Mouse (Mus musculus): ENCODE measurements around the gene Gm7861. TPM values are rescaled to one million over a fixed set of nuclear protein-coding genes. Genes with fewer than 3 reads are reported as not detected.
"Not testable (repeated sequence)": the region's sequence is repeated elsewhere in the genome, so short reads cannot be mapped to it uniquely, and the experiment has no call there.

The Gm7861 gene
- not detected in 2 replicates for polyA plus RNA-seq (2014; fragmentation: Nextera tagmentation; extraction: Ambion mirVana)

GRCm38 (mm10) chr8:21594408-21594807 lies at the start of gene Gm7861:
Gene Gm7861, minus strand, starts transcription at chr8:21594508.
- not testable (repeated sequence) for H3K4me3 ChIP-seq (ENCODE audit: low read depth, low read length); H3K4me1 ChIP-seq (ENCODE audit: control insufficient read depth, insufficient read depth, low read length); H3K4me2 ChIP-seq; H3K9ac ChIP-seq (ENCODE audit: low read length); H3K36me3 ChIP-seq (ENCODE audit: control insufficient read depth, insufficient read depth, low read length); H3K27ac ChIP-seq (ENCODE audit: low read depth, low read length); H3K27me3 ChIP-seq (ENCODE audit: control insufficient read depth, insufficient read depth, low read length); DNase-seq (ENCODE audit: low spot score, missing footprints); H3K9me3 ChIP-seq (ENCODE audit: control insufficient read depth, low read length); ATAC-seq (ENCODE audit: low FRiP score)
- no CpG with 5 or more reads among the region's 1 CpGs for WGBS

- not testable (repeated sequence) for H3K9ac ChIP-seq (ENCODE audit: low read length); H3K9me3 ChIP-seq (ENCODE audit: control insufficient read depth, low read length); H3K4me2 ChIP-seq; H3K27me3 ChIP-seq (ENCODE audit: control insufficient read depth, insufficient read depth, low read length); ATAC-seq (ENCODE audit: low FRiP score); H3K36me3 ChIP-seq (ENCODE audit: control insufficient read depth, insufficient read depth, low read length); H3K4me1 ChIP-seq (ENCODE audit: control insufficient read depth, insufficient read depth, low read length); H3K4me3 ChIP-seq (ENCODE audit: low read depth, low read length); DNase-seq (ENCODE audit: low spot score, missing footprints); H3K27ac ChIP-seq (ENCODE audit: low read depth, low read length)
- no CpG with 5 or more reads among the region's 1 CpGs for WGBS
Measured at GRCm38 (mm10) chr8:21617883-21618282, 23.6 kb upstream of the Gm7861 start, which contains the start of gene Defa26. Gene Defa26, plus strand, starts transcription at chr8:21618183.

GRCm38 (mm10) chr8:21582706-21583105 lies 11.6 kb downstream of the Gm7861 start, which contains the start of gene Defa28:
Gene Defa28, plus strand, starts transcription at chr8:21583006.
- no CpG with 5 or more reads among the region's 1 CpGs for WGBS
- ATAC-seq (ENCODE audit: low FRiP score); DNase-seq (ENCODE audit: low spot score, missing footprints); H3K4me3 ChIP-seq (ENCODE audit: low read depth, low read length); H3K4me1 ChIP-seq (ENCODE audit: control insufficient read depth, insufficient read depth, low read length); H3K27me3 ChIP-seq (ENCODE audit: control insufficient read depth, insufficient read depth, low read length); H3K36me3 ChIP-seq (ENCODE audit: control insufficient read depth, insufficient read depth, low read length); H3K4me2 ChIP-seq; H3K9ac ChIP-seq (ENCODE audit: low read length); H3K9me3 ChIP-seq (ENCODE audit: control insufficient read depth, low read length); H3K27ac ChIP-seq (ENCODE audit: low read depth, low read length): not testable (repeated sequence)

GRCm38 (mm10) chr8:21565086-21565485 lies 29.2 kb downstream of the Gm7861 start, which contains the start of gene Defa37:
Gene Defa37, plus strand, starts transcription at chr8:21565386.
- H3K4me1 ChIP-seq (ENCODE audit: control insufficient read depth, insufficient read depth, low read length); H3K27ac ChIP-seq (ENCODE audit: low read depth, low read length); H3K9me3 ChIP-seq (ENCODE audit: control insufficient read depth, low read length); H3K4me3 ChIP-seq (ENCODE audit: low read depth, low read length); ATAC-seq (ENCODE audit: low FRiP score); DNase-seq (ENCODE audit: low spot score, missing footprints); H3K9ac ChIP-seq (ENCODE audit: low read length); H3K4me2 ChIP-seq; H3K27me3 ChIP-seq (ENCODE audit: control insufficient read depth, insufficient read depth, low read length); H3K36me3 ChIP-seq (ENCODE audit: control insufficient read depth, insufficient read depth, low read length): not testable (repeated sequence)
- no CpG with 5 or more reads among the region's 1 CpGs for WGBS

Other genes with a start within 250 kb of the Gm7861 start
- gene Defa2, start 216.0 kb downstream of the Gm7861 start, polyA plus RNA-seq (2014; fragmentation: Nextera tagmentation; extraction: Ambion mirVana) = not detected in 2 replicates
- gene Defa33, start 202.7 kb downstream of the Gm7861 start, polyA plus RNA-seq (2014; fragmentation: Nextera tagmentation; extraction: Ambion mirVana) = not detected in 2 replicates
- gene Defa36, start 167.1 kb downstream of the Gm7861 start, polyA plus RNA-seq (2014; fragmentation: Nextera tagmentation; extraction: Ambion mirVana) = not detected in 2 replicates
- gene Gm7849, start 137.9 kb downstream of the Gm7861 start, polyA plus RNA-seq (2014; fragmentation: Nextera tagmentation; extraction: Ambion mirVana) = not detected in 2 replicates
- not detected in 2 replicates for gene Defa20, start 85.2 kb downstream of the Gm7861 start, polyA plus RNA-seq (2014; fragmentation: Nextera tagmentation; extraction: Ambion mirVana)
- gene Defa32, start 65.5 kb downstream of the Gm7861 start, polyA plus RNA-seq (2014; fragmentation: Nextera tagmentation; extraction: Ambion mirVana) = not detected in 2 replicates
- gene Defa37, start 29.1 kb downstream of the Gm7861 start, polyA plus RNA-seq (2014; fragmentation: Nextera tagmentation; extraction: Ambion mirVana) = not detected in 2 replicates
- not detected in 2 replicates for gene Defa28, start 11.5 kb downstream of the Gm7861 start, polyA plus RNA-seq (2014; fragmentation: Nextera tagmentation; extraction: Ambion mirVana)
- gene Defa26, start 23.7 kb upstream of the Gm7861 start, polyA plus RNA-seq (2014; fragmentation: Nextera tagmentation; extraction: Ambion mirVana) = not detected in 2 replicates
- not detected in 2 replicates for gene Defa17, start 61.3 kb upstream of the Gm7861 start, polyA plus RNA-seq (2014; fragmentation: Nextera tagmentation; extraction: Ambion mirVana)
- gene Defa34, start 71.3 kb upstream of the Gm7861 start, polyA plus RNA-seq (2014; fragmentation: Nextera tagmentation; extraction: Ambion mirVana) = not detected in 2 replicates
- not detected in 2 replicates for gene AY761184, start 109.1 kb upstream of the Gm7861 start, polyA plus RNA-seq (2014; fragmentation: Nextera tagmentation; extraction: Ambion mirVana)
- gene Defa24, start 140.0 kb upstream of the Gm7861 start, polyA plus RNA-seq (2014; fragmentation: Nextera tagmentation; extraction: Ambion mirVana) = not detected in 2 replicates
- gene Defb50, start 229.0 kb upstream of the Gm7861 start, polyA plus RNA-seq (2014; fragmentation: Nextera tagmentation; extraction: Ambion mirVana) = not detected in 2 replicates
- not detected in 2 replicates for gene Defb2, start 245.4 kb upstream of the Gm7861 start, polyA plus RNA-seq (2014; fragmentation: Nextera tagmentation; extraction: Ambion mirVana)